Mouse (Mus musculus) cerebellum, adult 2 months (tissue): Measurements from ENCODE around the gene Fgfr2.

ENCODE experiments used
- CTCF ChIP-seq: fragments of 200-500 bp; IDR thresholded peaks from 2 replicates; pipeline ENCODE4 v1.5.1; 2011; ENCODE audit warnings: low read depth, mild to moderate bottlenecking, control low read depth, low read length, moderate library complexity, borderline replicate concordance; ENCODE audit not compliant: insufficient read depth
- POLR2A ChIP-seq: fragments of 200-500 bp; IDR thresholded peaks from 2 replicates; pipeline ENCODE4 v1.6.1; 2011; ENCODE audit warnings: low read length, control low read depth, borderline replicate concordance; ENCODE audit not compliant: insufficient read depth

- TF ChIP-seq CTCF, result no peak
- no peak for TF ChIP-seq POLR2A
Measured at GRCm38 (mm10) chr7:130894931-130895617, 2228.1 kb downstream of the Fgfr2 start.
